8 mouse cellular contexts compared by ENCODE assay signal in the genomic region with DNA sequence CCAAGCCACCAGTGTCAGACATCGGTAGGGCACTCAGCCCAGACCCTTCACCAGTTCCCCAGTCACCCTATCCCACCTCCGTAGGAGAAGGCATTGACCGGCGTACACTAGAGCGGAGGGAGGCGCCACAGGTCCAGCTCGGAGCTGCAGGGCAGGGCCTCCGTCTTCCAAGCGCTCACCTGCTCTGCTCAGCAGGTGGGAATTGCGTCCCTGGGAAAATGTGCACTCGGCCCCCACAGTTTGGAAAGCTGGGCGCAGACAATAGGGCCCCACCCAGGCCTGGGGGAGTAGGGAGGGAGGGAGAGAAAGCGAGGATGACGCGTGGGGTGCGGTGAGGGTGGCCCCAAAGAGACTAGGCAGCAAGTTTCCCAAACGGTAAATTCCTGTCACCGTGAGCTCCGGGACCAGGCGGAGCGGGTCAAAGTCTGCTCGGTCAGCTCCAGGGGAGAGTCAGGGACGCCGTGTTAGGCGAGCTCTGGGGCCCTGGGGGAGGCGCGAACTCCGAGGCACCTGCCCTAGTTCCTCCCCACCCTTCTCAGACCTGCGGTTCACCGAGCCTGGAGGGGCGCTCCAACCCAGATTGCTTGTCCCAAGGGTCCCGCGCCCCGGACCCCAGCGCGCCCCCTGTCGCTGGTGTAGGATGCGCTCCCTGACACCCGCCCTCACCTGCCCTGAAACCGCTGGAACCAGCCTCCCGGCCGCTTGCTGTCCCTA. TPM values are rescaled to one million over a fixed set of nuclear protein-coding genes. Genes with fewer than 3 reads are reported as not detected.
A peak's percentile ranks its signal among the peaks of the same experiment; 100 is the strongest.
DNase-seq lines count a peak whose midpoint lies in the region; ATAC-seq and TF ChIP-seq lines count a peak whose summit lies in the region.

No protein-coding gene starts in this region.

- WGBS in cerebellum, adult 2 months = under 1% methylated on average over 42 of the region's 42 CpGs
- under 1% methylated on average over 42 of the region's 42 CpGs for WGBS in heart, adult 2 months
- 2% methylated on average over 39 of the region's 42 CpGs for WGBS in lung, postnatal 0 days
- WGBS in stomach, embryonic 14.5 days = 2% methylated on average over 42 of the region's 42 CpGs

- peak overlapping the region; percentile 83 for H3K4me3 ChIP-seq in cerebellum, adult 2 months (replicated peaks; ENCODE audit: insufficient read depth, low read depth, low read length)
- H3K4me3 ChIP-seq in heart, adult 2 months = peak overlapping the region; percentile 100
- peak overlapping the region; percentile 92 for H3K4me3 ChIP-seq in lung, postnatal 0 days (ENCODE audit: low read depth, low read length)
- H3K4me3 ChIP-seq in stomach, embryonic 14.5 days (ENCODE audit: low read depth, low read length) = peak overlapping the region; percentile 76

- intact Hi-C loops in heart, adult 2 months (cut with DNase I) = loop anchor here (5.0 to 10.0 kb wide), 2 partner anchors 568 to 665 kb away; no protein-coding TSS in a partner anchor

- no peak for TF ChIP-seq EP300 in heart, adult 2 months (IDR thresholded peaks at IDR 0.05; ENCODE audit: insufficient read depth, low read depth, low read length)
- peak; percentile 18; the same call in 1 of the 2 replicates for TF ChIP-seq EP300 in lung, postnatal 0 days (IDR thresholded peaks at IDR 0.05)

- H3K9me3 ChIP-seq in lung, postnatal 0 days (ENCODE audit: low read length) = no peaks in the 10 kb centered on the region
- no peaks in the 10 kb centered on the region for H3K9me3 ChIP-seq in stomach, embryonic 14.5 days (ENCODE audit: control insufficient read depth, low read depth, low read length)

- peaks cover 2% of the 10 kb centered on the region; the same call in 1 of the 2 replicates for H3K79me2 ChIP-seq in heart, adult 2 months (replicated peaks; ENCODE audit: control insufficient read depth, insufficient read depth, low read length)

- no peak for TF ChIP-seq CTCF in cerebellum, adult 2 months (IDR thresholded peaks at IDR 0.05; ENCODE audit: borderline replicate concordance, insufficient read depth, low read depth, low read length)
- peak; percentile 76 for TF ChIP-seq CTCF in heart, adult 2 months (IDR thresholded peaks at IDR 0.05)
- peak; percentile 65 for TF ChIP-seq CTCF in lung, postnatal 0 days (IDR thresholded peaks at IDR 0.05)

- ATAC-seq in frontal cortex, adult (ENCODE audit: low TSS enrichment) = peak; percentile 6; the same call in 1 of the 2 replicates
- ATAC-seq in lung, postnatal 0 days = peak; percentile 7
- ATAC-seq in stomach, embryonic 14.5 days (ENCODE audit: insufficient number of reproducible peaks, insufficient read depth, low FRiP score, low read depth) = peak; percentile 8; the same call in 1 of the 2 replicates

- peak overlapping the region; percentile 82 for H3K27ac ChIP-seq in cerebellum, adult 2 months (ENCODE audit: insufficient read depth, low read length)
- H3K27ac ChIP-seq in heart, adult 2 months = peak overlapping the region; percentile 98
- peak overlapping the region; percentile 99 for H3K27ac ChIP-seq in lung, postnatal 0 days (ENCODE audit: low read length)
- H3K27ac ChIP-seq in stomach, embryonic 14.5 days (ENCODE audit: low read length) = peak overlapping the region; percentile 90

- DNase-seq in frontal cortex, postnatal 14 days (ENCODE audit: low spot score in 2 of 2) = no peak
- DNase-seq in cerebellum, adult 2 months = peak; percentile 80 to 85
- peak; percentile 70 to 76 for DNase-seq in heart, adult 2 months
- DNase-seq in kidney, adult 9 months = peak; percentile 78
- DNase-seq in lung, postnatal 0 days (ENCODE audit: low spot score) = no peak
- no peak for DNase-seq in natural killer cell, adult 2 months (ENCODE audit: low spot score in 2 of 2)

- no peaks in the 10 kb centered on the region for H3K27me3 ChIP-seq in cerebellum, adult 2 months (ENCODE audit: control insufficient read depth, insufficient read depth, low read length)
- H3K27me3 ChIP-seq in heart, adult 2 months (ENCODE audit: control insufficient read depth, insufficient read depth, low read length) = no peaks in the 10 kb centered on the region
- H3K27me3 ChIP-seq in lung, postnatal 0 days (replicated peaks; ENCODE audit: insufficient read depth, low read length) = no peaks in the 10 kb centered on the region
- no peaks in the 10 kb centered on the region for H3K27me3 ChIP-seq in stomach, embryonic 14.5 days (ENCODE audit: control insufficient read depth, insufficient read depth, low read length)

- H3K9ac ChIP-seq in heart, adult 2 months (ENCODE audit: low read depth, low read length) = peak overlapping the region; percentile 95
- H3K9ac ChIP-seq in lung, postnatal 0 days (replicated peaks; ENCODE audit: low read depth) = peak overlapping the region; percentile 95
- peak overlapping the region; percentile 67 for H3K9ac ChIP-seq in stomach, embryonic 14.5 days (replicated peaks; ENCODE audit: low read depth, low read length)

- peak overlapping the region; percentile 69 for H3K4me2 ChIP-seq in lung, postnatal 0 days (replicated peaks; ENCODE audit: low read depth, low read length)
- peak overlapping the region; percentile 78 for H3K4me2 ChIP-seq in stomach, embryonic 14.5 days (replicated peaks; ENCODE audit: low read depth, low read length)

- H3K4me1 ChIP-seq in cerebellum, adult 2 months (ENCODE audit: control insufficient read depth, insufficient read depth, low read length) = peaks cover 24% of the 10 kb centered on the region
- H3K4me1 ChIP-seq in heart, adult 2 months (ENCODE audit: control insufficient read depth, insufficient read depth, low read length) = peaks cover 39% of the 10 kb centered on the region
- H3K4me1 ChIP-seq in lung, postnatal 0 days (ENCODE audit: insufficient read depth, low read depth, low read length) = peaks cover 44% of the 10 kb centered on the region
- H3K4me1 ChIP-seq in stomach, embryonic 14.5 days (ENCODE audit: control insufficient read depth, insufficient read depth, low read length) = peaks cover 51% of the 10 kb centered on the region

- H3K36me3 ChIP-seq in heart, adult 2 months (ENCODE audit: control insufficient read depth, insufficient read depth, low read length) = peaks cover 20% of the 10 kb centered on the region
- no peaks in the 10 kb centered on the region for H3K36me3 ChIP-seq in lung, postnatal 0 days (ENCODE audit: insufficient read depth, low read length)
- no peaks in the 10 kb centered on the region for H3K36me3 ChIP-seq in stomach, embryonic 14.5 days (ENCODE audit: control insufficient read depth, insufficient read depth, low read length)

- 0 out of 2 replicates have a peak, but pooled peaks have one; percentile 22 for TF ChIP-seq POLR2A in cerebellum, adult 2 months (IDR thresholded peaks at IDR 0.05; ENCODE audit: borderline replicate concordance, insufficient read depth, low read length)
- no peak; the same call in 1 of the 2 replicates for TF ChIP-seq POLR2A in heart, adult 2 months (IDR thresholded peaks at IDR 0.05; ENCODE audit: insufficient read depth, low read depth, low read length)

RNA-seq across cellular contexts. Expression of a gene that starts 0.5 kb away (rescaled TPM):
- polyA plus RNA-seq in cerebellum, adult 2 months (2012; rRNA removed) = 127 and 162 TPM in 2 replicates
- 100 to 1,000 TPM; 234 to 237 TPM for total RNA-seq in heart, adult 2 months (2021)
- polyA plus RNA-seq in heart, adult 2 months (2012; rRNA removed) = 317 and 318 TPM in 2 replicates
- 231 and 251 TPM in 2 replicates for polyA plus RNA-seq in lung, postnatal 0 days (2015; fragmentation: Nextera tagmentation; extraction: Ambion mirVana)
- polyA plus RNA-seq in stomach, embryonic 14.5 days (2014; fragmentation: Nextera tagmentation; extraction: Ambion mirVana) = 131 and 139 TPM in 2 replicates

RNA-seq across cellular contexts. Expression of a gene that starts 17.6 kb away (rescaled TPM):
- 17.6 and 19.6 TPM in 2 replicates for polyA plus RNA-seq in cerebellum, adult 2 months (2012; rRNA removed)
- total RNA-seq in heart, adult 2 months (2021) = 10 to 100 TPM; 13.4 to 16.8 TPM
- 29.7 and 35.6 TPM in 2 replicates for polyA plus RNA-seq in heart, adult 2 months (2012; rRNA removed)
- polyA plus RNA-seq in lung, postnatal 0 days (2015; fragmentation: Nextera tagmentation; extraction: Ambion mirVana) = 44.9 and 47.1 TPM in 2 replicates
- 68.0 and 68.9 TPM in 2 replicates for polyA plus RNA-seq in stomach, embryonic 14.5 days (2014; fragmentation: Nextera tagmentation; extraction: Ambion mirVana)

RNA-seq across cellular contexts. Expression of a gene that starts 18.5 kb away (rescaled TPM):
- 8.0 and 8.6 TPM in 2 replicates for polyA plus RNA-seq in cerebellum, adult 2 months (2012; rRNA removed)
- 1 to 10 TPM; 7.4 to 7.5 TPM for total RNA-seq in heart, adult 2 months (2021)
- 24.8 and 35.6 TPM in 2 replicates for polyA plus RNA-seq in heart, adult 2 months (2012; rRNA removed)
- 75.6 and 86.5 TPM in 2 replicates for polyA plus RNA-seq in lung, postnatal 0 days (2015; fragmentation: Nextera tagmentation; extraction: Ambion mirVana)
- polyA plus RNA-seq in stomach, embryonic 14.5 days (2014; fragmentation: Nextera tagmentation; extraction: Ambion mirVana) = 106 and 108 TPM in 2 replicates

RNA-seq across cellular contexts. Expression of a gene that starts 41.1 kb away (rescaled TPM):
- 105 and 107 TPM in 2 replicates for polyA plus RNA-seq in cerebellum, adult 2 months (2012; rRNA removed)
- 1 to 10 TPM; 1.3 to 1.5 TPM for total RNA-seq in heart, adult 2 months (2021)
- polyA plus RNA-seq in heart, adult 2 months (2012; rRNA removed) = 0.97 and 1.4 TPM in 2 replicates
- 6.4 and 6.5 TPM in 2 replicates for polyA plus RNA-seq in lung, postnatal 0 days (2015; fragmentation: Nextera tagmentation; extraction: Ambion mirVana)
- polyA plus RNA-seq in stomach, embryonic 14.5 days (2014; fragmentation: Nextera tagmentation; extraction: Ambion mirVana) = 10.8 and 12.3 TPM in 2 replicates

RNA-seq across cellular contexts. Expression of a gene that starts 44.6 kb away (rescaled TPM):
- 79.9 and 85.7 TPM in 2 replicates for polyA plus RNA-seq in cerebellum, adult 2 months (2012; rRNA removed)
- 10 to 100 TPM; 23.5 to 24.1 TPM for total RNA-seq in heart, adult 2 months (2021)
- 44.0 and 63.3 TPM in 2 replicates for polyA plus RNA-seq in heart, adult 2 months (2012; rRNA removed)
- polyA plus RNA-seq in lung, postnatal 0 days (2015; fragmentation: Nextera tagmentation; extraction: Ambion mirVana) = 56.3 and 57.6 TPM in 2 replicates
- polyA plus RNA-seq in stomach, embryonic 14.5 days (2014; fragmentation: Nextera tagmentation; extraction: Ambion mirVana) = 121 and 126 TPM in 2 replicates

Comparison
In these comparisons a context has a peak if more than half of its experiments do, and no peak if none do; other contexts are left out.
1. DNase-seq: peak in cerebellum, adult 2 months (2 of 2), heart, adult 2 months (2 of 2) and kidney, adult 9 months (single experiment); none in frontal cortex, postnatal 14 days (0 of 2), lung, postnatal 0 days (single experiment) and natural killer cell, adult 2 months (0 of 2).
2. Peak in every context shown above with its lines, with median percentiles within 50 percentile points of each other: ATAC-seq, H3K27ac ChIP-seq, H3K4me3 ChIP-seq and H3K9ac ChIP-seq.